Mouse (Mus musculus) layer of hippocampus, adult 11-12 months (tissue): ENCODE measurements around the gene Hoxd9.

ENCODE experiments used
- DNase-seq: peaks from one replicate; pipeline ENCODE4 v3.0.0; 2022; ENCODE audit warnings: low spot score

Gene Hoxd9

GRCm38 (mm10) chr2:74668370-74669229, 28.9 kb upstream of the Hoxd9 start:
- no peak for DNase-seq

GRCm38 (mm10) chr2:74669230-74669578, 28.3 kb upstream of the Hoxd9 start:
- DNase-seq = no peak

GRCm38 (mm10) chr2:74669650-74670235, 27.8 kb upstream of the Hoxd9 start:
- DNase-seq = no peak

- no peak for DNase-seq
These were observed 26.8 kb upstream of the Hoxd9 start for GRCm38 (mm10) chr2:74670632-74671188.

- no peak for DNase-seq
These were observed 25.7 kb upstream of the Hoxd9 start for GRCm38 (mm10) chr2:74671847-74672246.

- no peak for DNase-seq
These were observed 24.8 kb upstream of the Hoxd9 start for GRCm38 (mm10) chr2:74672481-74673362.

GRCm38 (mm10) chr2:74673835-74674425, 23.6 kb upstream of the Hoxd9 start:
- DNase-seq = no peak

- DNase-seq = no peak
These were observed 22.5 kb upstream of the Hoxd9 start, which contains the start of gene Hoxd12 for GRCm38 (mm10) chr2:74674881-74675665. TSS of gene Hoxd12 (plus strand) at chr2:74675013.

GRCm38 (mm10) chr2:74675666-74676282, 21.8 kb upstream of the Hoxd9 start:
- DNase-seq = no peak

GRCm38 (mm10) chr2:74676376-74677052, 21.0 kb upstream of the Hoxd9 start:
- no peak for DNase-seq

GRCm38 (mm10) chr2:74677106-74677505, 20.4 kb upstream of the Hoxd9 start:
- no peak for DNase-seq

GRCm38 (mm10) chr2:74678891-74679595, 18.5 kb upstream of the Hoxd9 start, which contains the start of gene Hoxd11:
TSS of gene Hoxd11 (plus strand) at chr2:74679557.
- no peak for DNase-seq

- DNase-seq = no peak
These were observed 17.9 kb upstream of the Hoxd9 start for GRCm38 (mm10) chr2:74679596-74679971.

GRCm38 (mm10) chr2:74679980-74680379, 17.5 kb upstream of the Hoxd9 start:
- no peak for DNase-seq

GRCm38 (mm10) chr2:74680561-74681398, 16.7 kb upstream of the Hoxd9 start:
- DNase-seq = no peak

- no peak for DNase-seq
These were observed 15.7 kb upstream of the Hoxd9 start for GRCm38 (mm10) chr2:74681594-74682531.

- DNase-seq = no peak
These were observed 14.7 kb upstream of the Hoxd9 start for GRCm38 (mm10) chr2:74682796-74683195.
